Mouse (Mus musculus): ENCODE measurements at regions not wholly inside any gene's neighbourhood (a gene's known extent, or its start where the extent isn't known, plus 50 kb on each side); places are given as distances from the start of the nearest gene placed in this dataset.
"Not testable (repeated sequence)": the region's sequence is repeated elsewhere in the genome, so short reads cannot be mapped to it uniquely, and the experiment has no call there.

DNA sequence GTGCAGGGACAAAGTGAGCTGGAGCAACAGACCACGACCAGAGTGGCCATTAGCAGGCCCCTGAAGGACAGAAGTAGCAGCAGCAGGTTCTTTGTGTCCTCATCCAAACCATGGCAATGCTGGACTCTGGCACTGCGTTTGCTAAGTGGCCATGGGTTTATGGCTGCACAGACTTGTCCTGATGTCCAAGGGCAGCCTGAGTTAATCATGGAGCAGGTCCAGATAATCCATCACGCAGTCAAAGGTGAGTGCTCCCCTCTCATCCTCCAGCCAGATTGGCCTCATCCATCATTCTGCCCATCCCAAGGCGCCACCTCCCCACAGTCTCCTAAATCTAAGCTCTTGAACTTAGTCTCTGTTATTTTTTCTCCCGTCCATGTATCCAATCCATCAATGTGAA, 186.4 kb downstream of the Fam198b start:
- ATAC-seq (replicated peaks; ENCODE audit: low read depth, poor library complexity, severe bottlenecking): no peak

- ATAC-seq (replicated peaks; ENCODE audit: low read depth, poor library complexity, severe bottlenecking): peak; percentile 99
Measured at GRCm38 (mm10) chr3:80079801-80080418, 195.6 kb downstream of the Fam198b start.

DNA sequence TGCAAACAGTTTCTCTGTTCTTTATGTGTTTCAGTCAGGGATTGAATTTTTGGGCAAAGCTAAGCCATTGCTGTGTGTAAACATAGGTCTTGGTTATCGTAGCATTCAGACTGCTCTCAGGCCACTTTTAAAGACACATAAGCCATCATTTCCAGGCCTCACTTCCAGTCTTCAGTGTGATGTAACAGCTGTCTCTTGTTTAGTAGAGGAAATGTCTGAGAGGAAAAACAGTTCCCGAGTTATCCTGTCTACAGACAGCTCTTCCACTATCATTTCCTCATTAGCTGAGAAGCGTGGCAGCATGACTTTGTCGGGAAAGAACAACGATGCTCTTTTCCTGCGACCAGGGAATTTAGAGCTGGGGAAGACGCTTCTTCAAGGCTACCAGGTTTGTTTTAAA, 196.9 kb downstream of the Fam198b start:
- no peak for ATAC-seq (replicated peaks; ENCODE audit: low read depth, poor library complexity, severe bottlenecking)

DNA sequence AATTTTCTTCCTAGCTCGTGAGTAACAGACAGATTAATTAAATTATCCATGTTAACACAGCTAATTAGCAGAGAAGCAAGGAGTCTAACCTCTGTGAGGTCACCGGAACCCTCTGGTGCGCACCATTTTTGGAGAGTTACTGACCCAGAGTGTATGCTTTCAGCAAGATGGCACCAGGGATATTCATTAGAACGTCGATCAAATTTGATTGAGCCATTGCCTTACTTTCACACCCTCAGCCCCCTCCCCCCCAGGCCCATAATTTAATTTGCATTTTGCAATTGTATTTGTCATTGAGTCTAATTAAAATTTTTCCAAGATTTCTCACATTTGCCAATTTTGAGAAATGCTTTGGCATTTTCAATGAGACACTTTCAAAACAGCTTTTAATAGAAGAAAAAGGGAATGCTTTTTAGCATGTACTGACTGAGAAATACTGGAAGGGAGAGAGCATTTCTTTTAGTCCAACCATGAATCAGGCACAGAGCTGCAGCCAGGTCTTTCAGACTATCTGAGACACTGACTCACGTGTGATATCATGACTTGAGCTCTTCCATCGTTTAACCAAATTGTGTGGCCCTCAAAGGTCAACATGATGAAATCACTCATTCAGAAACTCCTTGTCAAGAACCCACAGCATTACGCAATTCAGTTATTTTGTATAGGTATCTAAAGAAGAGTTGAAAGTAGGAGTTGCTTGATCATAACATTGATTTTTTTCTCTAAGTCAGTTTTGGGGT, 198.6 kb downstream of the Fam198b start:
- ATAC-seq (replicated peaks; ENCODE audit: low read depth, poor library complexity, severe bottlenecking): no peak

GRCm38 (mm10) chr3:80084168-80084567, 199.8 kb downstream of the Fam198b start:
- ATAC-seq (replicated peaks; ENCODE audit: low read depth, poor library complexity, severe bottlenecking): no peak

GRCm38 (mm10) chr3:80099625-80100024, 215.3 kb downstream of the Fam198b start:
- ATAC-seq (replicated peaks; ENCODE audit: low read depth, poor library complexity, severe bottlenecking): no peak

DNA sequence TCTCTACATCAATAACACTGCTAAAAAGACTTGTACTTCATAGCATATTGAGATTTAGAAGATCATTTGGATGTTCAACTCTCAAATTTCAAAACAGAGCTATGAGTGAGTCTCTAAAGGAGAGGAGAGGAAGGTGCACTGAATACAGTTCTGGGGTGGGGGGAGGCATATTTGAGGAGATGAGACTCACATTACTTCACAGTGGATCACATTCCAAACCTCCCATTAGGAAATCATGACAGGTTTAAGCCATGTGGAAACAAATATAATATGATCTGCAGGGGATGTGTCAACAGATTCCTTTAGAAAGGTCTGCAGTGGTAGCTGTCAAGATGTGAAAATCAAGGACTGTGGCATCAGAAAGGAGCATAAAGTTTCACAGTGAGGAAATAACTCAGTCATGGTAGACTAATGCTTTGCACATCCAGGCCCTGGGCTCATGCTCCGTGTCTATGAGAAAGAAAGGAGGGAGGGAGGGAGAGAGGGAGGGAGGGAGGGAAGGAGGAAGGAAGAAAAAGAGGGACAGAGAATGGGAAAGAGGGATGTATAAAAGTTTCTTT, 235.9 kb downstream of the Fam198b start:
- no peak for ATAC-seq (replicated peaks; ENCODE audit: low read depth, poor library complexity, severe bottlenecking)

DNA sequence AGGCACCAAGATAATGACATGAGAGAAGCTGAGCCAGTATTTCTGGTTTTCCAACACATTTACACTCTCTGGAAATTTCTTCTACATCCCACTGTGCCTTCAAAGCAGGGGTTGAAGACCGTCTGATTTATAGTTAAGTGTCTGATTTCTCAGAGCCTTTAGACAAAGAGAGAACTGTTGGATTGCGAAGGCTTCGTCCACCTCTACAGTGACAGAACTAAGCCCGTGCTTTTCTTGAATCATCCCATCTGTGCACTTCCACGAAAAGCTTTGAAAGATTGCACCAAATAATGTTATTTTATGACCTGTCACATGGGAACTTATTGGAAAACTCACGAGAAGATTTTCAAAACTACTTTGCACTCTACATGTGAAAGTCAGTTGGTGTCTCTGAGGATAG, 239.3 kb downstream of the Fam198b start:
- no peak for ATAC-seq (replicated peaks; ENCODE audit: low read depth, poor library complexity, severe bottlenecking)

DNA sequence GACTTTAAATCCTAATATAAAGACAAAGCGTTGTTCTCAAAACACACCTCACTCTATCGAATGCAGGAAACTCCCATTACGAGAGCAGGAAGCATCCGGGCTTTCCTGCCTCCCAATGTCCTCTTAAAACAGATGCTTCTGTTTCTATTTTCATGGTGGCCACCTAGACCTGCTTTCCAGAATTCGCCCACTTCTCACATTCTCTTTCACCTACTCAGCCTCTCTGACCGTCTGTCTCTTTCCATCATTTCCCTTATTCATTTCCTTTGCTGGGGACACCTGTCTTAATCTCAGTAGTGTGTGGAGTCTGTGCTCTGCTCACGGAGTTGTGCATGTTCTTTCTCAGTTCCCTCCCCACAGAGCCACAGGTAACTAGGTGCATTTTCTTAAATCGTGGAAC, 240.3 kb downstream of the Fam198b start:
- no peak for ATAC-seq (replicated peaks; ENCODE audit: low read depth, poor library complexity, severe bottlenecking)

DNA sequence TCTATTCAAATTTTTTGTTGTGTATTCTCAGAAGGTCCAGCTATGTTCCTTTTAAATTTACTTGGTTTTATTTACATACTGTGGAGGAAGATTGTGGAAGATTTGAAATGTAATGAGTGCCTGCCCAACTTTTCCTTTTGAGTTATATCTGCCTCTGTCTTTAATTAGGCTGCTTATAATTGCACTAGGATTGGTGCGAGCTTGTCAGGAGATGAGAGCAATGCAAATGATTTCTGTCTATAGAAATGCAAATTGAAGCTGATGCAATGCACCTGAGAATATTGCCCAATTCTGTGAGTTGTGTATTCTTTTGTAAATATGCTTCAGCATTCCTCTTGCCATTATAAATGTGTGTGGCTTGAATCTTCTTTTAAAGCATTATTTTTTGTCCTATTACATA, 257.4 kb downstream of the Fam198b start:
- no peak for ATAC-seq (replicated peaks; ENCODE audit: low read depth, poor library complexity, severe bottlenecking)

DNA sequence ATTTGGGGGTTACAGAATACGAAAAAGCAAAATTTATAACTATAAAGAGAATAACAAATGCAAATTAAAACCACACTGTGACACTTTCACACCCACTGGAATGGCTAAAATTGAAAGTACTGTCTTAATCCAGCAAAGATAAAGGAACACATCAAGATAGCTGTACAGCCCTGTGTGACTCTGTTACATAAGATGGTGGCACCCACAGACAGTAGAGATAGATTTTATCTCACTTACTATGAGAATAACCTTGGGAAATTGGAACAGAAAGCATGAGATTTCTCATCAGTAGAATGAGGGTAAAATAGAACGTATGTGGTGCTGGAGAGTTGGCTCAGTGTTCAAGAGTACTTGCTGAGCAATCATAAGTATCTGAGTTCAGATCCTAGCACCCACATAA, 276.1 kb downstream of the Fam198b start:
- ATAC-seq (replicated peaks; ENCODE audit: low read depth, poor library complexity, severe bottlenecking): no peak

DNA sequence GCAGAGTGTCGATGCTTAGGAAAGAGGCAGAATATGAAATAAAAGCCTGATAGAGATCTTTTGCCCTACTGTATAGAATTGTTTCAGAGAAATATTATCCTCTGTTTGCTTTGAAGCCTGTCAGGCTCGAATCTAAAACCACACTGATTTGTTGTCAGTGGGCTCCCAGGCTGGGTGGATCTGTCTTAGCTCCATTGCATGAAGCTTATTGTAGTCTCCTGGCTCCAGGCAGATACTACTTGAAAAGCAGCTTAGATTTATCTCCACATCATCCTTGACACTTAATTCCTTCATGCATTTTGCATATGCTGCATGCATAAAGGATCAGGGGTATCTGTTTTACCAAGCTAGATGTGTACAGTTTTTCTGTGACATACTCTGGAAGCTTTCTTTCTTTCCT, 297.4 kb downstream of the Fam198b start:
- no peak for ATAC-seq (replicated peaks; ENCODE audit: low read depth, poor library complexity, severe bottlenecking)

GRCm38 (mm10) chr3:80182161-80182560, 297.8 kb downstream of the Fam198b start:
- not testable (repeated sequence) for ATAC-seq (replicated peaks; ENCODE audit: low read depth, poor library complexity, severe bottlenecking)

DNA sequence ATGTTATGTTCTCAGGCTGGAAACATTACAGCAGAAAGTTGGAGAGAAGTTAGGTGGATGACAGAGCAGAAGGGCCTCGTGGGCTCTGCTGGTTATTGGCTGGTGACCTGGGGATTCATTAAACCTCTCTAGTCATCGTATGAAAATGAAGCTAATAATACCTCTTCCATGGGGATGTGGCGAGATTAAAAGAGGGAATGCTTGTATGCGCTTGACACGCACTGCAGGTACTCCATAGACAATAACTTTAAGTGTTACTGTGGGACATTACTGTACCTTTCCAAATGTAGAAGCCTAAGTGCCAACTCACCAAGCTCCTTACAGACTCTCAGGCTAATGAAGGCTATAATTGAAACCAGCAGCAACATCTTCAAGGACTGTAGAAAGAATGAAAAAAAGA, 303.1 kb downstream of the Fam198b start:
- ATAC-seq (replicated peaks; ENCODE audit: low read depth, poor library complexity, severe bottlenecking): no peak

GRCm38 (mm10) chr3:80200904-80201303, 316.6 kb downstream of the Fam198b start:
- no peak for ATAC-seq (replicated peaks; ENCODE audit: low read depth, poor library complexity, severe bottlenecking)

DNA sequence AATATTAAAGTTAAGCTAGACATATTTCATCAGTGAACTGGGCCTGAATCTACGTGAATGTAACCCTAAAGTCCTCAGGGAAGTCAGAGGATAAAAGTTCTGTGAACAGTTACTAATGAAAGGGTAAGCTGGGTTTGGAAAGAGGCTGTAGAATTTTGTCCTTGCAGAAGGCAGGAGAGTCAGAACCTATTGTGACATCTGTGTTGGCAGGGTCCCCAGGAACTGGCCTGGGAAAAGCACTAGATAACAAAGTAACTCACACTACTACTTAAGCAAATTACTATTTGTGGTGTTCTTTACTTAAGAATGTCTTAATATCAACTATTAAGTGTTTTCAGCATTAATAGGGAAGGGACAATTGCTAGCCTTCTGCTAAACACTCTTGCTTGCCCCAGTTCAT, 320.5 kb downstream of the Fam198b start:
- no peak for ATAC-seq (replicated peaks; ENCODE audit: low read depth, poor library complexity, severe bottlenecking)

DNA sequence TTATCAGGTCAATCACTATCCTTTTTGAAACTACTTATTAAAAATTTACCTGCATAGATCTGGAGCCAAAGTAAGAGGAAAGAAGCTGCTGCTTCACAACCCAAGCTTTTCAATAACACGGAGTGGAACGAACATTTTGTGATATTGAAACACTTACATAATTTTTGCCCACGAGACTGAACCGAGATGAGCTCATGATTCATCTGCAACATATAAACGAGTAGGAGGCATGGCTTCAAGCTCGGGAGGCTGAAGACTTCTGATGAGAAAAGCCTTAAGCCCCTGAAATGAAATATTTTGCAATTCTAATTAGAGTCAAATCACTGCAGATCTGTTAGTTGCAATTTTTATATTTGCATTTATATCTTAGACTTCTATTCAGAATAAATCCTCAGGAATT, 321.0 kb downstream of the Fam198b start:
- no peak for ATAC-seq (replicated peaks; ENCODE audit: low read depth, poor library complexity, severe bottlenecking)

- no peak for ATAC-seq (replicated peaks; ENCODE audit: low read depth, poor library complexity, severe bottlenecking)
Measured at GRCm38 (mm10) chr3:80207022-80207421, 322.7 kb downstream of the Fam198b start.

DNA sequence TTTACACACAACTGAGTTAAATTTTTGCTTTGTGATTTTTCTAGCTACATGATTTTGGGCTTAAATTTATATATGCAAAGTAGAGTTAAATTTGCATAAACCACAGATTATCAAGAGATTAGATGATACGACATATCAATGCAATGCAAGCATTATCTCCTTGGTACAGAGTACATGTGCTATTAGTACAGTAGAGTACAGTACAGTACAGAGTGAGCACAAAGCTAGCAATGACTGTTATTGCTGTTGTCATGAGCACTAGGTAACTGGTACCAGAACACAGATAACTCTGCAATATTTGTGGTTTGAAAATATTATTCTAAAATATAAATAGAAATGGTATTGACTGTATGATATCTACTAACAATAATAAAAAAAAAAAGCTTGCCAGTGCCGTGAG, 323.7 kb downstream of the Fam198b start:
- ATAC-seq (replicated peaks; ENCODE audit: low read depth, poor library complexity, severe bottlenecking): no peak

DNA sequence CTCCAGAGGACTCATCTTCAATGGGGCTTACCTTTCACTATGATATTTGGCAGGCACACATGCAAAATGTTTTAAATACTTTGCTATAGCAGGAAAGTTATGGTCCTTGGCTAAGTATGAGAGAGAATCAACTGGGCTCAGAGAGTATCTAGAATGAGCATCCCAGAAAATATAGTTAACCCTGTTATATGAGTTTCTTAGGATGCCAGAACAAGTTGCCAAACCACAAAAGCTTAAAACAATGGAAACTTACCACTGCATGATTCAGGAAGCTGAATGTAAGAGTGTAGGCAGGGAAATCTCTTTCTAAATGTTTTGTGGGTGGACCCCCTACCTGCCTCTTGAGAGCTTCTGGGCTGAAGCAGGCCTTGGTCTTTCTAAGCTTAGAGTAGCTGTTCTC, 325.3 kb downstream of the Fam198b start:
- no peak for ATAC-seq (replicated peaks; ENCODE audit: low read depth, poor library complexity, severe bottlenecking)

- no peak for ATAC-seq (replicated peaks; ENCODE audit: low read depth, poor library complexity, severe bottlenecking)
Measured at GRCm38 (mm10) chr3:80211323-80212109, 327.2 kb downstream of the Fam198b start.

Measured in common myeloid progenitor, adult 5-6 weeks (primary cell).